Mouse (Mus musculus) CH12.LX (cell line): Measurements from ENCODE around the gene Pcgf5.

ENCODE experiments used
- CTCF ChIP-seq, 2 experiments: IDR thresholded peaks in 1 of 2; conservative IDR thresholded peaks in 1 of 2; 2 replicates each; pipeline ENCODE4 v1.5.1; 2011 to 2012; ENCODE audit warnings: low read depth in 2 of 2, low read length in 2 of 2, improper control_type of control experiment in 1 of 2, inconsistent platforms in 1 of 2, mild to moderate bottlenecking in 1 of 2, moderate library complexity in 1 of 2
- GABPA ChIP-seq: IDR thresholded peaks from 2 replicates; pipeline ENCODE4 v1.6.1; 2012; ENCODE audit warnings: low read depth, low read length, improper control_type of control experiment, inconsistent platforms; ENCODE audit not compliant: insufficient replicate concordance
- POLR2A ChIP-seq: IDR thresholded peaks from 2 replicates; pipeline ENCODE4 v1.6.1; 2011; ENCODE audit warnings: low read depth, mild to moderate bottlenecking, improper control_type of control experiment, low read length
- POLR2AphosphoS2 ChIP-seq: IDR thresholded peaks from 2 replicates; pipeline ENCODE4 v1.6.1; 2011; ENCODE audit warnings: low read depth, low read length, improper control_type of control experiment

GRCm38 (mm10) chr19:36323326-36323725 lies 24.8 kb upstream of the Pcgf5 start:
- TF ChIP-seq GABPA (no peak), POLR2A (no peak), POLR2AphosphoS2 (no peak), CTCF (conservative IDR thresholded peaks at IDR 0.05 in 1 of 2, IDR thresholded peaks at IDR 0.05 in 1 of 2; ENCODE audit: low read depth in 2 of 2, low read length in 2 of 2) (no peak)
